Mouse (Mus musculus) kidney, embryonic 14.5 days (tissue): ENCODE data around the gene Olfm2. TPM values are rescaled to one million over a fixed set of nuclear protein-coding genes. Genes with fewer than 3 reads are reported as not detected.
A peak's percentile ranks its signal among the peaks of the same experiment; 100 is the strongest.
"Not testable (repeated sequence)": the region's sequence is repeated elsewhere in the genome, so short reads cannot be mapped to it uniquely, and the experiment has no call there.

Experiments used
- ATAC-seq: fragments of 200-750 bp; cut with Nextera tagmentation; 2 replicates; pipeline ENCODE4 v1.8.0; 2017; ENCODE audit warnings: moderate number of reproducible peaks, mild to moderate bottlenecking, moderate TSS enrichment, moderate library complexity; ENCODE audit not compliant: low FRiP score, low TSS enrichment
- H3K27ac ChIP-seq: fragments of 300-500 bp; sonication (generic); 2 replicates; pipeline ENCODE4 v1.5.1; 2014; ENCODE audit warnings: low read depth, mild to moderate bottlenecking, low read length, moderate library complexity, mixed read lengths
- H3K27me3 ChIP-seq: fragments of 300-500 bp; sonication (generic); 2 replicates; pipeline ENCODE4 v1.6.1; 2014; ENCODE audit warnings: mild to moderate bottlenecking, low read length; ENCODE audit not compliant: control insufficient read depth, insufficient read depth
- H3K36me3 ChIP-seq: fragments of 300-500 bp; sonication (generic); 2 replicates; pipeline ENCODE4 v1.6.1; 2014; ENCODE audit warnings: low read length, mixed read lengths; ENCODE audit not compliant: control insufficient read depth, insufficient read depth
- H3K4me1 ChIP-seq: fragments of 300-500 bp; sonication (generic); 2 replicates; pipeline ENCODE4 v1.6.1; 2014; ENCODE audit warnings: low read length, mixed read lengths; ENCODE audit not compliant: control insufficient read depth, insufficient read depth
- H3K4me2 ChIP-seq: fragments of 300-500 bp; sonication (generic); replicated peaks from 2 replicates; pipeline ENCODE4 v1.6.1; 2014; ENCODE audit warnings: low read depth, mild to moderate bottlenecking, low read length
- H3K4me3 ChIP-seq: fragments of 300-500 bp; sonication (generic); 2 replicates; pipeline ENCODE4 v1.5.1; 2014; ENCODE audit warnings: mild to moderate bottlenecking, low read length
- H3K9ac ChIP-seq: fragments of 300-500 bp; sonication (generic); 2 replicates; pipeline ENCODE4 v1.6.1; 2014; ENCODE audit warnings: low read depth, mild to moderate bottlenecking, low read length, moderate library complexity
- H3K9me3 ChIP-seq: fragments of 300-500 bp; sonication (generic); 2 replicates; pipeline ENCODE4 v1.6.1; 2016; ENCODE audit warnings: low read length; ENCODE audit not compliant: control insufficient read depth
- WGBS: fragments of 180-500 bp; shearing (Covaris S2); extraction: QIAGEN DNeasy Blood & Tissue Kit; methylation state at CpG from one replicate; pipeline ENCODE4 v1.1.7; 2014; 5-methylcytosine and 5-hydroxymethylcytosine counted together
- polyA plus RNA-seq: library from polyadenylated mRNA; unstranded; fragments of >200 nt; fragmentation: Nextera tagmentation; extraction: Ambion mirVana; gene quantifications from 2 replicates; pipeline ENCODE4 v1.2.1, GENCODE M21; 2014

Olfm2 gene
- polyA plus RNA-seq, 1 experiment from 2014 or later: 5.1 TPM

DNA sequence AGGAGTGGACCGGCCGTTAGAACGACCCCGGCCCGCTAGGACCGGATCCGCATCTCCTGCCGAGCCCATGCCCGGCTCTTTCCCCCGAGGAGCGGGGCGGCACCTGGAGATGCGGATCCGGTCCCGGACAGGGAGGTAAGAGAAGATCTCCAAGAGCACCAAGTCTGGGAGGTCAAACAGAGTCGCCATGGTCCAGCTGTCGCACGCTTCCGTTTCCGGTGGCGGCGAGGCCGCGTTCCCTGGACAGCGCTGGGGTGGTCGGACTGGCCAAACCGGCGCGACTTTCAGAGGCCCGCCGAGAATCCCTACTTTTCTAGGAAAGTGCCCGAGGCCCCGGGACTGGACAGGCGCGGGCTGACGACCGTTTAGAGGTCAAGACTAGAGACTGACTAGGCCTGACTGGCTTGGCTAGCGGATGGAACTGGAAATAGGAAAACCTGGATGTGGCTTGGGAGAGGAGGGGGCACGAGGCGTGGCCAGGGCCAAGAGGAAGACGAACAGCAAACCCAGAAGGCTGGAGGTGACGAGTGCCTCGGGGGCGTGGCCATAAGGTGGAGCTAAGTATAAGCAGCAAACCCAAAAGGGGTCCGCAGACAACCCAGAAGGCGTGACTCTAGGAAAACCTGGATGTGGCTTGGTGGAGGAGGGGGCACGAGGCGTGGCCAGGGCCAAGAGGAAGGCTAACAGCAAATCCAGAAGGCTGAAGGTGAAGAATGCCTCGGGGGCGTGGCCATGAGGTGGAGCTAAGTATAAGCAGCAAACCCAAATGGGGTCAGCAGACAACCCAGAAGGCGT is 103.9 kb downstream of the Olfm2 start, which contains the start of gene Ubl5:
Ubl5 (plus strand) TSS at position 778 of the 795 bp plus-strand sequence.
- no peaks in the 10 kb centered on the region for H3K9me3 ChIP-seq
- peak within 1 kb of the TSS; percentile 93 for H3K27ac ChIP-seq
- peak within 1 kb of the TSS; percentile 90 for H3K4me2 ChIP-seq
- H3K27me3 ChIP-seq: no peaks in the 10 kb centered on the region
- peaks cover 12% of the 10 kb centered on the region for H3K4me1 ChIP-seq
- peaks cover 28% of the 10 kb centered on the region for H3K36me3 ChIP-seq
- peak within 1 kb of the TSS; percentile 85 for H3K9ac ChIP-seq
- under 1% methylated on average over 51 of the region's 51 CpGs for WGBS
- ATAC-seq: peak; percentile 95
- peak within 1 kb of the TSS; percentile 64 for H3K4me3 ChIP-seq

DNA sequence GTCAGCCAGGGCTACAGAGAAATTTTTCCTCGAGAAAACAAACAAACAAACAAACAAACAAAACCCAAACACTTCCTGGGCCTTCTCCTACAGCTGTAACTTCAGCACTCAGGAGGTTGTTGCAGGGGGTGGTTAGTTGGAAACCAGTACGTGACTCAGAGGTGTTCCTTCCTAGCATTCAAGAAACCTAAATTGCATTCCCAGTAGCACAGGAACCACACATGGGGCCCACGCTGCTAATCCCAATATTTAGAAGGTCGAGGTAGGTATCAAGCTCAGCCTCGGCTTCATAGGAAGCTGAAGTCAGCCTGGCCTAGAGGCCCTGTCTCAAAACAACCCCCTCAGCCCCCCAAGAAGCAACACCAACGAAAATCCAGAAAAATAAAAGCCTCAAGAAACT is 104.6 kb downstream of the Olfm2 start:
- Histone ChIP-seq H3K27ac (peak overlapping the region; percentile 93), H3K9ac (peak overlapping the region; percentile 85), H3K4me3 (peak overlapping the region; percentile 64), H3K4me1 (peaks cover 12% of the 10 kb centered on the region), H3K9me3 (no peaks in the 10 kb centered on the region), H3K4me2 (peak overlapping the region; percentile 90), H3K27me3 (no peaks in the 10 kb centered on the region), H3K36me3 (peaks cover 23% of the 10 kb centered on the region)
- WGBS: 18% methylated on average over 6 of the region's 6 CpGs
- ATAC-seq: no peak

DNA sequence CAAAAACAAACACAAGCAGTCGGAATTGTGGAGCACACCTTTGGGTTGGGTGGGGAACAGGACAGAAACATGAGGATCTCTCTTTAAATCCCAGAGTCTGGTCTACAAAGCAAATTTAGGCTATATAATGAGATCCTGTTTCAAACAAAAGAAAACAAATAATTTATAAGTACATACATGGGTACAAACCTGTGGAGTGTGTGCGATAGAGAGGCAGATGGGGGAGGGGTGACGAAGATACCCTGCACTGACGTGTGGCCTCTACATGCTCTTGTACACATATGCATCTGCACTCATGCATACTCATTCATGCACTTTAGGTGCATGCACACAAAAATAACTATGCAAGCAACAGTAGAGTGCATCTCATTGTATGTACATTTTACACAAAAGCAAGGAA is 106.7 kb downstream of the Olfm2 start:
- Histone ChIP-seq H3K4me2 (no peak overlapping the region), H3K27me3 (no peaks in the 10 kb centered on the region), H3K36me3 (peaks cover 19% of the 10 kb centered on the region), H3K9me3 (no peaks in the 10 kb centered on the region), H3K9ac (no peak overlapping the region), H3K4me3 (no peak overlapping the region), H3K4me1 (peaks cover 7% of the 10 kb centered on the region; the same call in 1 of the 2 replicates), H3K27ac (no peak overlapping the region)
- no peak for ATAC-seq
- whole genome bisulfite sequencing: 93% methylated on average over 4 of the region's 4 CpGs

DNA sequence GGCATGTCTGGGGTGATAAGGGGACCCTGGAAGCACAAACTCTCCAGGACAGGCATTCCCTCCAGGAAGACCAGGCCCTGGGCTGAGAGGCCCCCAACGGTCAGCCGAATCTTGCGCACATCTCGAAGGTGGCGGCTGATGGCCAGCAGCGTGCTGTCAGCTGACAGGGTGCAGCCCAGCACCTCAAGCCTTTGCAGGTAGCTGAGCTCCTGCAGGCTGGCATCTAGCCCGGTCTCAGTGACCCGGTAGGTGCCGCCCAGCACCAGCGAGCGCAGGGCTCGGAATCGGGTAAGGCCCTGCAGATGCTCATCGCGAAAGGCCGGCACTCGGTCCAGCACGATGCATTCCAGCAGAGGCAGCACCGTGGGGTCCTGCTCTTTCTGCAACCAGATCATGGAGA is 107.6 kb downstream of the Olfm2 start:
- ATAC-seq: no peak
- Histone ChIP-seq H3K27me3 (no peaks in the 10 kb centered on the region), H3K9ac (no peak overlapping the region), H3K4me3 (no peak overlapping the region), H3K36me3 (peaks cover 19% of the 10 kb centered on the region), H3K9me3 (no peaks in the 10 kb centered on the region), H3K4me1 (peaks cover 7% of the 10 kb centered on the region; the same call in 1 of the 2 replicates), H3K4me2 (no peak overlapping the region), H3K27ac (no peak overlapping the region)
- 92% methylated on average over 19 of the region's 19 CpGs for WGBS

DNA sequence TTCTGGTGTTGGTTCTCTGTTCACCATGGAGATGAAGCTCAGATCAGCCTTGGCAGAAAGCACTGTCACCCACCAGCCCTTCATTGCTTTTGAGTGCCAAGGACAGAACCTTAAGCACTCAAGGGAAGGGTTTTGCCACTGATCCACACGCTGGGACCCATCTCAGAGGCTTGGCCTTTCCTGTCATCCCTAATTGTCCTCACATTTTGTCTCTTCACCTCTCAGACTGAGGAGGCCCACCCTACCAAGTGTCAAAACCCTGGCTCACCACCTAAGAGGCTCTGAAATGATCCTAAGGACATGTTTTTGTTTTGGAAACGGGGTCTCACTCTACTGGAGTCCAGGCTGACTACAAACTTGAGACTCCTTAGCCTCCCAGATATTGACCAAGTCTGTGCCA is 109.4 kb downstream of the Olfm2 start:
- no peak overlapping the region for H3K4me3 ChIP-seq
- H3K9me3 ChIP-seq: no peaks in the 10 kb centered on the region
- no peak overlapping the region for H3K9ac ChIP-seq
- peaks cover 7% of the 10 kb centered on the region; the same call in 1 of the 2 replicates for H3K4me1 ChIP-seq
- 78% methylated on average over 2 of the region's 2 CpGs for WGBS
- no peak overlapping the region for H3K4me2 ChIP-seq
- no peak overlapping the region for H3K27ac ChIP-seq
- H3K27me3 ChIP-seq: no peaks in the 10 kb centered on the region
- H3K36me3 ChIP-seq: peaks cover 19% of the 10 kb centered on the region
- no peak for ATAC-seq

DNA sequence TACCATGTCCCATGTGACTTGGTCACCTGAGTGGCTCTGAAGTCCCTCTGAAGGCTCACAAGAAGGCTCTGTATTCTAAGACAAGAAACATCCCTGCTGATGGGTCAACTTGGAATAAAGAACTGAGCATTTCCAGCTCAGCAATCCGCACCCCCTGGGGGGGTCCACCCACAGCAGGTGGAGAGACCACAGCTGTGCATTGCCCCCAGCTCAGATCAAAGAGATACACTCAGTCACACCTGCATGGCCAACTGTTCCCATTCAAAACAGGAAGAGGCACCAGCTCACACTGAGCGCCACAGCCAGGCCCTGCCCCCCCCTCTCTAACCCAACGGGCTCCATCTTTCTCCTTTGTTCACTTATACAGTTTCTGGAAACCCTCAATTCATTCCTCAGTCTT is 109.9 kb downstream of the Olfm2 start:
- Histone ChIP-seq H3K9ac (no peak overlapping the region), H3K4me2 (no peak overlapping the region), H3K27ac (no peak overlapping the region), H3K4me3 (no peak overlapping the region), H3K4me1 (peaks cover 2% of the 10 kb centered on the region; the same call in 1 of the 2 replicates), H3K36me3 (peaks cover 19% of the 10 kb centered on the region), H3K9me3 (no peaks in the 10 kb centered on the region), H3K27me3 (no peaks in the 10 kb centered on the region)
- WGBS: 79% methylated on average over 3 of the region's 3 CpGs
- ATAC-seq: no peak

DNA sequence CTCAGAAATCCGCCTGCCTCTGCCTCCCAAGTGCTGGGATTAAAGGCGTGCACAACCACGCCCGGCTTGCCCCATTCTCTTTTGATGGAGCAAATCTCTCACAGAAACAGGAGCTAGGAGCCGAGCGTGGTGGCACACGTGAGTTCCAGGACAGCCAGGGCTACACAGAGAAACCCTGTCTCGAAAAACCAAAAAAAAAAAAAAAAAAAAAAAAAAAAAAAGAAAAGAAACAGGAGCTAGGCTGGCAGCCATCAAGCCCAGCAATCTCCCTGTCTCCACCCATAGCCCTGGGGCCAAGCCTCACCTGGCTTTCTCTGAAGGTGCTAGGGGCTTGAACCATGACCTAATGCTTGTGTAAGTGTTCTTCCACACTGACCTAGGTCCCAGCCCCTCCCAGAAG is 110.5 kb downstream of the Olfm2 start:
- H3K4me2 ChIP-seq, H3K4me3 ChIP-seq, H3K4me1 ChIP-seq, H3K9me3 ChIP-seq, H3K9ac ChIP-seq, H3K27me3 ChIP-seq, H3K27ac ChIP-seq, ATAC-seq: not testable (repeated sequence)
- H3K36me3 ChIP-seq: peaks cover 19% of the 10 kb centered on the region
- 89% methylated on average over 8 of the region's 8 CpGs for WGBS

DNA sequence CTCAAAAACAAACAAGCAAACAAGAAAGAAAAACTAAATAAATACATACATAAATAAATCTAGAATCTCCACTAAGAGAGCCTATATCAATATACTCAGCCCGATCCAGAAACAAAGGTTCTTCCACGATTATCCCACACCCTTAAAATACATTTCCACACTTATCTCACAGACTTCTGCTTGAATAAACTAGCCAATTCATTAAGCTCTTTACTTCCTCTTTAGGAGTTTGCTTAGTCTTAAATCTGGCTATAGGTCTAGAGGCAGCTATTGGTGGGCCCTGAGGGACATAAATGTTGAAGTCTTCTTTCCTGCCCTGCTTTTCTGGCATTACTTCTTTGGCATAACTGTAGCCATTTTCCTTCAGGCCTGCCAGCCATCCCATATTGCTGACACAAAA is 114.8 kb downstream of the Olfm2 start:
- Histone ChIP-seq H3K4me2 (no peak overlapping the region), H3K36me3 (no peaks in the 10 kb centered on the region), H3K27me3 (no peaks in the 10 kb centered on the region), H3K9me3 (no peaks in the 10 kb centered on the region), H3K27ac (no peak overlapping the region), H3K9ac (no peak overlapping the region), H3K4me1 (no peaks in the 10 kb centered on the region), H3K4me3 (no peak overlapping the region)
- no peak for ATAC-seq
- WGBS: 90% methylated on average over 2 of the region's 2 CpGs
